Mouse (Mus musculus) myocyte (in vitro differentiated cells): Measurements from ENCODE around the gene Prss32. TPM values are rescaled to one million over a fixed set of nuclear protein-coding genes. Genes with fewer than 3 reads are reported as not detected.

Experiments
- H3K27me3 ChIP-seq: one replicate; pipeline ENCODE4 v1.6.1; 2011; ENCODE audit not compliant: control insufficient read depth, insufficient read depth, insufficient read length
- H3K36me3 ChIP-seq: one replicate; pipeline ENCODE4 v1.6.1; 2011; ENCODE audit not compliant: control insufficient read depth, insufficient read depth
- H3K4me2 ChIP-seq: one replicate; pipeline ENCODE4 v1.6.1; 2011; ENCODE audit warnings: low read depth, control low read depth
- H3K4me3 ChIP-seq: one replicate; pipeline ENCODE4 v1.5.1; 2011; ENCODE audit warnings: mild to moderate bottlenecking, control low read depth, moderate library complexity
- H3K79me2 ChIP-seq: one replicate; pipeline ENCODE4 v1.6.1; 2011; ENCODE audit not compliant: control insufficient read depth, insufficient read depth
- H3ac ChIP-seq: one replicate; pipeline ENCODE4 v1.6.1; 2011; ENCODE audit not compliant: control insufficient read depth, insufficient read length
- CEBPB ChIP-seq: IDR thresholded peaks from 2 replicates; pipeline ENCODE4 v1.6.1; 2011; ENCODE audit warnings: mild to moderate bottlenecking, moderate library complexity; ENCODE audit not compliant: poor library complexity, insufficient read depth, severe bottlenecking
- E2F4 ChIP-seq: IDR thresholded peaks from one replicate; pipeline ENCODE4 v1.6.1; 2011; ENCODE audit warnings: mild to moderate bottlenecking, control low read depth, moderate library complexity; ENCODE audit not compliant: insufficient read depth
- MAX ChIP-seq: IDR thresholded peaks from one replicate; pipeline ENCODE4 v1.6.1; 2011; ENCODE audit warnings: low read depth, mild to moderate bottlenecking, control low read depth
- MYOD1 ChIP-seq, 3 experiments: IDR thresholded peaks; one replicate each; pipeline ENCODE4 v1.6.1; 2011; ENCODE audit warnings: control low read depth in 2 of 3, low read depth in 2 of 3, mild to moderate bottlenecking in 2 of 3, moderate library complexity in 1 of 3; ENCODE audit not compliant: insufficient read length in 2 of 3, control insufficient read depth in 1 of 3
- MYOG ChIP-seq, 3 experiments: IDR thresholded peaks; one replicate each; pipeline ENCODE4 v1.6.1; 2011; ENCODE audit warnings: control low read depth in 2 of 3, low read depth in 2 of 3, mild to moderate bottlenecking in 2 of 3; ENCODE audit not compliant: insufficient read length in 2 of 3, control insufficient read depth in 1 of 3, insufficient read depth in 1 of 3
- POLR2A ChIP-seq: IDR thresholded peaks from one replicate; pipeline ENCODE4 v1.6.1; 2011; ENCODE audit warnings: low read depth, mild to moderate bottlenecking, control low read depth, moderate library complexity; ENCODE audit not compliant: insufficient read length
- POLR2AphosphoS2 ChIP-seq: IDR thresholded peaks from one replicate; pipeline ENCODE4 v1.6.1; 2011; ENCODE audit warnings: low read depth, control low read depth; ENCODE audit not compliant: insufficient read length
- REST ChIP-seq: IDR thresholded peaks from one replicate; pipeline ENCODE4 v1.6.1; 2011; ENCODE audit warnings: mild to moderate bottlenecking, control low read depth, moderate library complexity; ENCODE audit not compliant: insufficient read depth, insufficient read length
- SRF ChIP-seq: IDR thresholded peaks from one replicate; pipeline ENCODE4 v1.6.1; 2011; ENCODE audit warnings: low read depth; ENCODE audit not compliant: control insufficient read depth, insufficient read length
- TCF12 ChIP-seq: IDR thresholded peaks from one replicate; pipeline ENCODE4 v1.6.1; 2011; ENCODE audit warnings: mild to moderate bottlenecking, control low read depth; ENCODE audit not compliant: poor library complexity, insufficient read depth, severe bottlenecking
- TCF3 ChIP-seq: IDR thresholded peaks from one replicate; pipeline ENCODE4 v1.6.1; 2011; ENCODE audit warnings: low read depth, control low read depth; ENCODE audit not compliant: insufficient read length
- USF1 ChIP-seq: IDR thresholded peaks from one replicate; pipeline ENCODE4 v1.6.1; 2011; ENCODE audit warnings: low read depth, mild to moderate bottlenecking, control low read depth, moderate library complexity
- polyA plus RNA-seq: library from polyadenylated mRNA; unstranded; fragments of >200 nt; fragmentation: generic; extraction: Trizol; gene quantifications from one replicate; pipeline ENCODE4 v1.2.1, GENCODE M21; 2012; ENCODE audit warnings: missing spikeins

The Prss32 gene
- polyA plus RNA-seq, 1 experiment, result 0.04 TPM

GRCm38 (mm10) chr17:23818579-23818978 is 25.1 kb upstream of the Prss32 start:
- Histone ChIP-seq H3K27me3 (no peaks in the 10 kb centered on the region), H3K4me3 (no peak overlapping the region), H3ac (no peak overlapping the region), H3K79me2 (peaks cover 53% of the 10 kb centered on the region), H3K4me2 (no peak overlapping the region), H3K36me3 (peaks cover 85% of the 10 kb centered on the region)
- TF ChIP-seq SRF, result no peak
- no peak for TF ChIP-seq POLR2A
- no peak for TF ChIP-seq POLR2AphosphoS2
- TF ChIP-seq TCF3, result no peak
- no peak for TF ChIP-seq USF1
- no peak for TF ChIP-seq REST
- no peak for TF ChIP-seq MYOG (IDR thresholded peaks at IDR 0.05; ENCODE audit: control insufficient read depth in 1 of 3, insufficient read depth in 1 of 3, insufficient read length in 2 of 3, low read depth in 2 of 3)

- H3K4me2 ChIP-seq, result no peak overlapping the region
- H3K79me2 ChIP-seq, result peaks cover 46% of the 10 kb centered on the region
- H3K36me3 ChIP-seq, result peaks cover 85% of the 10 kb centered on the region
- no peak overlapping the region for H3K4me3 ChIP-seq
- no peak for TF ChIP-seq MAX
- TF ChIP-seq TCF3, result no peak
- TF ChIP-seq E2F4, result no peak
- no peak for TF ChIP-seq POLR2A
- TF ChIP-seq SRF, result no peak
- TF ChIP-seq CEBPB, result no peak
- no peak for TF ChIP-seq POLR2AphosphoS2
- no peak for TF ChIP-seq MYOG (IDR thresholded peaks at IDR 0.05; ENCODE audit: control insufficient read depth in 1 of 3, insufficient read depth in 1 of 3, insufficient read length in 2 of 3, low read depth in 2 of 3)
- TF ChIP-seq USF1, result no peak
- TF ChIP-seq TCF12, result no peak
- no peaks in the 10 kb centered on the region for H3K27me3 ChIP-seq
- no peak overlapping the region for H3ac ChIP-seq
Measured at GRCm38 (mm10) chr17:23819235-23819634, 24.4 kb upstream of the Prss32 start.

GRCm38 (mm10) chr17:23820731-23821130 is 22.9 kb upstream of the Prss32 start:
- H3K36me3 ChIP-seq, result peaks cover 79% of the 10 kb centered on the region
- no peak overlapping the region for H3K4me3 ChIP-seq
- no peak for TF ChIP-seq POLR2A
- no peak for TF ChIP-seq MYOG (IDR thresholded peaks at IDR 0.05; ENCODE audit: control insufficient read depth in 1 of 3, insufficient read depth in 1 of 3, insufficient read length in 2 of 3, low read depth in 2 of 3)
- no peak for TF ChIP-seq MYOD1 (IDR thresholded peaks at IDR 0.05; ENCODE audit: control insufficient read depth in 1 of 3, insufficient read length in 2 of 3, low read depth in 2 of 3)
- no peak for TF ChIP-seq MAX
- no peak for TF ChIP-seq CEBPB
- no peak for TF ChIP-seq REST
- no peak for TF ChIP-seq TCF3
- no peak for TF ChIP-seq USF1
- TF ChIP-seq E2F4, result no peak
- no peak for TF ChIP-seq POLR2AphosphoS2
- TF ChIP-seq SRF, result no peak
- no peak for TF ChIP-seq TCF12
- peaks cover 35% of the 10 kb centered on the region for H3K79me2 ChIP-seq
- no peak overlapping the region for H3ac ChIP-seq
- no peaks in the 10 kb centered on the region for H3K27me3 ChIP-seq
- no peak overlapping the region for H3K4me2 ChIP-seq

- Histone ChIP-seq H3K79me2 (peaks cover 38% of the 10 kb centered on the region), H3ac (no peak overlapping the region), H3K4me3 (no peak overlapping the region), H3K4me2 (no peak overlapping the region), H3K36me3 (peaks cover 78% of the 10 kb centered on the region), H3K27me3 (no peaks in the 10 kb centered on the region)
- TF ChIP-seq REST (no peak), USF1 (no peak), E2F4 (no peak), POLR2A (no peak), MAX (no peak)
Measured at GRCm38 (mm10) chr17:23822094-23822493, 21.6 kb upstream of the Prss32 start.

GRCm38 (mm10) chr17:23823018-23823417 is 20.6 kb upstream of the Prss32 start:
- TF ChIP-seq TCF12, result no peak
- peak; percentile 21 for TF ChIP-seq POLR2A
- no peak for TF ChIP-seq REST
- TF ChIP-seq POLR2AphosphoS2, result peak; percentile 60
- no peak for TF ChIP-seq CEBPB
- no peak for TF ChIP-seq TCF3
- no peak for TF ChIP-seq SRF
- TF ChIP-seq E2F4, result no peak
- TF ChIP-seq MAX, result no peak
- TF ChIP-seq MYOG (IDR thresholded peaks at IDR 0.05; ENCODE audit: control insufficient read depth in 1 of 3, insufficient read depth in 1 of 3, insufficient read length in 2 of 3, low read depth in 2 of 3), result no peak
- TF ChIP-seq MYOD1 (IDR thresholded peaks at IDR 0.05; ENCODE audit: control insufficient read depth in 1 of 3, insufficient read length in 2 of 3, low read depth in 2 of 3), result peak in 1 of 3 experiments; percentile 36
- H3ac ChIP-seq, result no peak overlapping the region
- H3K4me3 ChIP-seq, result no peak overlapping the region
- H3K27me3 ChIP-seq, result no peaks in the 10 kb centered on the region
- peaks cover 38% of the 10 kb centered on the region for H3K79me2 ChIP-seq
- peaks cover 69% of the 10 kb centered on the region for H3K36me3 ChIP-seq
- H3K4me2 ChIP-seq, result no peak overlapping the region
